Mouse (Mus musculus) stomach, embryonic 15.5 days (tissue): ENCODE results near the gene Flad1. TPM values are rescaled to one million over a fixed set of nuclear protein-coding genes. Genes with fewer than 3 reads are reported as not detected.

Experiments
- ATAC-seq: fragments of 200-750 bp; cut with Nextera tagmentation; 2 replicates; pipeline ENCODE4 v1.8.0; 2017; ENCODE audit warnings: low read depth, moderate number of reproducible peaks, moderate TSS enrichment; ENCODE audit not compliant: insufficient read depth, low FRiP score
- H3K27ac ChIP-seq: fragments of 300-500 bp; sonication (generic); 2 replicates; pipeline ENCODE4 v1.5.1; 2015; ENCODE audit warnings: mild to moderate bottlenecking, inconsistent platforms
- H3K27me3 ChIP-seq: fragments of 300-500 bp; sonication (generic); replicated peaks from 2 replicates; pipeline ENCODE4 v1.6.1; 2015; ENCODE audit warnings: inconsistent platforms
- H3K36me3 ChIP-seq: fragments of 300-500 bp; sonication (generic); 2 replicates; pipeline ENCODE4 v1.6.1; 2015; ENCODE audit warnings: inconsistent platforms
- H3K4me1 ChIP-seq: fragments of 300-500 bp; sonication (generic); 2 replicates; pipeline ENCODE4 v1.6.1; 2015; ENCODE audit warnings: inconsistent platforms
- H3K4me2 ChIP-seq: fragments of 300-500 bp; sonication (generic); 2 replicates; pipeline ENCODE4 v1.6.1; 2015; ENCODE audit warnings: mild to moderate bottlenecking, inconsistent platforms
- H3K4me3 ChIP-seq: fragments of 300-500 bp; sonication (generic); replicated peaks from 2 replicates; pipeline ENCODE4 v1.5.1; 2015; ENCODE audit warnings: inconsistent platforms
- H3K9ac ChIP-seq: fragments of 300-500 bp; sonication (generic); 2 replicates; pipeline ENCODE4 v1.6.1; 2015; ENCODE audit warnings: inconsistent platforms
- H3K9me3 ChIP-seq: fragments of 300-500 bp; sonication (generic); 2 replicates; pipeline ENCODE4 v1.6.1; 2016; ENCODE audit warnings: inconsistent platforms
- WGBS: fragments of 180-500 bp; shearing (Covaris S2); methylation state at CpG from one replicate; pipeline ENCODE4 v1.1.7; 2015; 5-methylcytosine and 5-hydroxymethylcytosine counted together
- polyA plus RNA-seq: library from polyadenylated mRNA; unstranded; fragments of >200 nt; fragmentation: Nextera tagmentation; extraction: Ambion mirVana; gene quantifications from 2 replicates; pipeline ENCODE4 v1.2.1, GENCODE M21; 2015

Gene Flad1
- polyA plus RNA-seq, 1 experiment from 2014 or later, result 23.6 TPM

- under 1% methylated on average over 15 of the region's 15 CpGs for WGBS
- Histone ChIP-seq H3K4me1 (peaks cover 37% of the 10 kb centered on the region), H3K27me3 (no peaks in the 10 kb centered on the region)
Measured at GRCm38 (mm10) chr3:89393605-89394004, 18.1 kb downstream of the Flad1 start.

GRCm38 (mm10) chr3:89392871-89393311 is 18.8 kb downstream of the Flad1 start:
- no peaks in the 10 kb centered on the region for H3K27me3 ChIP-seq
- WGBS, result 0% methylated on average over 23 of the region's 24 CpGs
- no peaks in the 10 kb centered on the region for H3K9me3 ChIP-seq
- peak overlapping the region; percentile 64 for H3K4me3 ChIP-seq
- H3K4me2 ChIP-seq, result peak overlapping the region; percentile 95
- H3K27ac ChIP-seq, result peak overlapping the region; percentile 98
- peaks cover 45% of the 10 kb centered on the region for H3K4me1 ChIP-seq
- H3K9ac ChIP-seq, result peak overlapping the region; percentile 48; the same call in 1 of the 2 replicates
- H3K36me3 ChIP-seq, result no peaks in the 10 kb centered on the region
- ATAC-seq, result no peak

More at GRCm38 (mm10) chr3:89393605-89394004, 18.1 kb downstream of the Flad1 start:
- H3K9me3 ChIP-seq, result no peaks in the 10 kb centered on the region
- peak overlapping the region; percentile 64 for H3K4me3 ChIP-seq
- no peaks in the 10 kb centered on the region for H3K36me3 ChIP-seq
- peak overlapping the region; percentile 45 for H3K9ac ChIP-seq
- ATAC-seq, result peak; percentile 91
- peak overlapping the region; percentile 98 for H3K27ac ChIP-seq
- H3K4me2 ChIP-seq, result peak overlapping the region; percentile 95

- Histone ChIP-seq H3K4me2 (peak overlapping the region; percentile 95), H3K9ac (peak overlapping the region; percentile 48), H3K4me1 (peaks cover 53% of the 10 kb centered on the region), H3K4me3 (peak overlapping the region; percentile 64), H3K9me3 (no peaks in the 10 kb centered on the region), H3K36me3 (no peaks in the 10 kb centered on the region), H3K27ac (peak overlapping the region; percentile 98), H3K27me3 (no peaks in the 10 kb centered on the region)
- WGBS, result under 1% methylated on average over 55 of the region's 56 CpGs
- peak; percentile 3; the same call in 1 of the 2 replicates for ATAC-seq
Measured at GRCm38 (mm10) chr3:89391663-89392511, 19.8 kb downstream of the Flad1 start.

- WGBS, result 16% methylated on average over 19 of the region's 19 CpGs
- H3K4me2 ChIP-seq, result peak overlapping the region; percentile 95
- H3K9ac ChIP-seq, result peak overlapping the region; percentile 48; the same call in 1 of the 2 replicates
- no peaks in the 10 kb centered on the region for H3K27me3 ChIP-seq
- peak overlapping the region; percentile 98 for H3K27ac ChIP-seq
- H3K4me1 ChIP-seq, result peaks cover 52% of the 10 kb centered on the region
- H3K4me3 ChIP-seq, result peak overlapping the region; percentile 64
- no peaks in the 10 kb centered on the region for H3K36me3 ChIP-seq
- no peak for ATAC-seq
- no peaks in the 10 kb centered on the region for H3K9me3 ChIP-seq
Measured at GRCm38 (mm10) chr3:89390699-89391662, 20.7 kb downstream of the Flad1 start.

GRCm38 (mm10) chr3:89390111-89390515 is 21.6 kb downstream of the Flad1 start:
- Histone ChIP-seq H3K9me3 (no peaks in the 10 kb centered on the region), H3K36me3 (no peaks in the 10 kb centered on the region), H3K4me2 (peak overlapping the region; percentile 95), H3K4me3 (peak overlapping the region; percentile 64), H3K27ac (peak overlapping the region; percentile 98), H3K4me1 (peaks cover 54% of the 10 kb centered on the region), H3K9ac (no peak overlapping the region), H3K27me3 (no peaks in the 10 kb centered on the region)
- no peak for ATAC-seq
- WGBS, result 37% methylated on average over 5 of the region's 5 CpGs

GRCm38 (mm10) chr3:89388901-89389740 is 22.5 kb downstream of the Flad1 start:
- H3K4me2 ChIP-seq, result peak overlapping the region; percentile 95; the same call in 1 of the 2 replicates
- no peaks in the 10 kb centered on the region for H3K27me3 ChIP-seq
- no peak overlapping the region for H3K9ac ChIP-seq
- no peak for ATAC-seq
- no peaks in the 10 kb centered on the region for H3K9me3 ChIP-seq
- H3K27ac ChIP-seq, result peak overlapping the region; percentile 98
- H3K4me3 ChIP-seq, result no peak overlapping the region
- no peaks in the 10 kb centered on the region for H3K36me3 ChIP-seq
- WGBS, result 44% methylated on average over 5 of the region's 6 CpGs
- H3K4me1 ChIP-seq, result peaks cover 63% of the 10 kb centered on the region

- Histone ChIP-seq H3K27me3 (no peaks in the 10 kb centered on the region), H3K9me3 (no peaks in the 10 kb centered on the region), H3K36me3 (no peaks in the 10 kb centered on the region), H3K9ac (no peak overlapping the region), H3K4me1 (peaks cover 65% of the 10 kb centered on the region), H3K27ac (peak overlapping the region; percentile 74), H3K4me2 (peak overlapping the region; percentile 40; the same call in 1 of the 2 replicates), H3K4me3 (peak overlapping the region; percentile 16; the same call in 1 of the 2 replicates)
- WGBS, result 68% methylated on average over 11 of the region's 11 CpGs
- no peak for ATAC-seq
Measured at GRCm38 (mm10) chr3:89388134-89388881, 23.4 kb downstream of the Flad1 start.

GRCm38 (mm10) chr3:89387632-89388031 is 24.0 kb downstream of the Flad1 start:
- Histone ChIP-seq H3K4me2 (peak overlapping the region; percentile 40), H3K4me1 (peaks cover 65% of the 10 kb centered on the region), H3K27me3 (no peaks in the 10 kb centered on the region), H3K4me3 (peak overlapping the region; percentile 16; the same call in 1 of the 2 replicates), H3K9ac (no peak overlapping the region), H3K36me3 (no peaks in the 10 kb centered on the region), H3K9me3 (no peaks in the 10 kb centered on the region), H3K27ac (peak overlapping the region; percentile 74)
- ATAC-seq, result no peak
- whole genome bisulfite sequencing, result 76% methylated on average over 11 of the region's 11 CpGs

- peaks cover 65% of the 10 kb centered on the region for H3K4me1 ChIP-seq
- H3K27ac ChIP-seq, result peak overlapping the region; percentile 74; the same call in 1 of the 2 replicates
- H3K4me2 ChIP-seq, result peak overlapping the region; percentile 40
- H3K4me3 ChIP-seq, result peak overlapping the region; percentile 16
- no peaks in the 10 kb centered on the region for H3K9me3 ChIP-seq
- H3K36me3 ChIP-seq, result no peaks in the 10 kb centered on the region
- 60% methylated on average over 17 of the region's 17 CpGs for WGBS
- H3K27me3 ChIP-seq, result no peaks in the 10 kb centered on the region
- ATAC-seq, result no peak
- H3K9ac ChIP-seq, result no peak overlapping the region
Measured at GRCm38 (mm10) chr3:89386438-89387420, 24.9 kb downstream of the Flad1 start.
